Mouse (Mus musculus): ENCODE measurements around the gene Adprm. TPM values are rescaled to one million over a fixed set of nuclear protein-coding genes. Genes with fewer than 3 reads are reported as not detected.
"Not testable (repeated sequence)": the region's sequence is repeated elsewhere in the genome, so short reads cannot be mapped to it uniquely, and the experiment has no call there.

Adprm gene
- polyA plus RNA-seq (2012; ENCODE audit: insufficient read depth, insufficient read length, missing spikeins), result 29.4 and 30.6 TPM in 2 replicates

DNA sequence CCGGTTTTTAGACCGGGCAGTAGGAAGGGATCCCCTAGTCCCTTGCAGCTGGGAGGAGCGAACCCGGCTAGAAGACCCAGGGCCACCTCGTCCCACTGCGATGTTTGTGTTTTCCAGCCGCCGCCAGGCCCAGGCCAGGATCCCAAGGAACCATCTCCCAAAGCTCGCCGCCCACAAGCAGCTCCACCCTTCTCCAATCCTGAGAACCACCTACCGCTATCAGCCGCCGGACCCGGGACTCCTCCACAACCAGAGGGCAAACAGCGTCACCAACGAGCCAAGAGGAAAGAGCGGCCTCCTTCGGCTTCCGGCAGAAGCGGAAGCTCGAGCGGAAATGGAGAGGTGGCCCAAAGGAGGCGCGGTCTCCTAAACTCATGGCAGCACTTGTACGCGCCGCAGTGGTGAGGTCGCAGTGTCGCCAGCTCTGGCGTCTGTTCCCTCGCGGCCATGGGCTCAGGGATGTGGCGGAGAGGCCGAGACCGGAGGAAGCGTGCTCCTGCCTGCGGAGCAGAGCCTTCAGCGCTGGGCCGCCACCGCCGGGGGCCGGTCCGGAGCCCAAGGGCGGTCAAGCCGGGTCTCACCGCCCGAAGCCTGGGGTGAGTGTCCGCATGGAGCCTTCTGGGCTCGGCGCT lies at the start of gene Adprm, which contains the start of gene Sco1:
Gene Adprm (minus strand): TSS at position 274 of the 632 bp plus-strand sequence.
Gene Sco1 (plus strand): TSS at position 350 of the 632 bp plus-strand sequence.
- peaks cover 20% of the 10 kb centered on the region for H3K4me1 ChIP-seq (ENCODE audit: control insufficient read depth, insufficient read depth, low read length)
- TF ChIP-seq POLR2A (IDR thresholded peaks at IDR 0.05; ENCODE audit: borderline replicate concordance, low read depth, low read length) (no peak), CTCF (IDR thresholded peaks at IDR 0.05; ENCODE audit: low read depth, low read length) (no peak)
- H3K27ac ChIP-seq (ENCODE audit: insufficient read depth, low read depth, low read length), result peak within 1 kb of the TSS; percentile 48
- peak within 1 kb of the TSS; percentile 95 for H3K4me3 ChIP-seq (ENCODE audit: insufficient read depth, low read length)

DNA sequence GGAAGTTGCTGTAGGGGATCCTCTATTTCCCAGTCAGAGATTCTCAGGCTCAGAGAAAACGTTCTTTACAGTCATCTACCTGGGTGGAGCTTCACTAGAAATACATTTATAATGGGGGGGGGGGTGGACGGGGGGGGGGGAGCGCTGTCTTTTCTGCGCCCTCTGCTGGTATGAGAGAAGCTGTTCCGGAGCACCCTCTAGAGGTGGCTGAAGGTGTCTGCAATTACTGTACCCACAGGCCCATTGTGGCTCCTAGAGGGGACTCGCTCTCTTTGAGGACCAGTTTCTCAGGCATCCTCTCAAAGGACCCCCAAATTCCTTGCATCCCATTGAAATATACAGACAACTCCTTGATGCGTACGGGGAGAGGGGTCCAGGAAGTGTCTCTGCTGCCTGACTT lies 49.3 kb upstream of the Adprm start:
- no peaks in the 10 kb centered on the region for H3K4me1 ChIP-seq (ENCODE audit: control insufficient read depth, insufficient read depth, low read length)
- H3K27ac ChIP-seq (ENCODE audit: insufficient read depth, low read depth, low read length), result no peak overlapping the region
- TF ChIP-seq CTCF (IDR thresholded peaks at IDR 0.05; ENCODE audit: low read depth, low read length) (peak; percentile 65), POLR2A (IDR thresholded peaks at IDR 0.05; ENCODE audit: borderline replicate concordance, low read depth, low read length) (no peak)
- no peak overlapping the region for H3K4me3 ChIP-seq (ENCODE audit: insufficient read depth, low read length)

DNA sequence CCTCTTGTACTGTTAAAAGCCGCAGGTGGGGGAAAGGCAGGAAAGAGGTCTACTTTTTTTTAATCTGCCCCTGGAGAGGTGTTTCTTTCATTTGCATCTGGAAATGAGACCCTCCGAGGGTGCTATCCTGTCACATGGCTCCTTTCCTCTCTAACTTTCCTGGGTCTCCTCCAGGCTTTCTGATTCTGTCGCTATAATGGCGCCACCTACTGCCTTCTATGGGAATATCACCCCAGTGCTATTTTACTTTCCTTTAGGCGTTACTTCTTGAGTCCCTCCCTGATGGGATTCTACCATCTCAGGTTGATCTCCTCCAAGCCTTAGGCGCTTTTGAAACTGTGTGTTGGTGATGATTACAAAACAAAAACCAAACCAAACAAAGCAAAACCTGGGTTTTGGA lies 47.8 kb upstream of the Adprm start:
- Histone ChIP-seq H3K27ac (ENCODE audit: insufficient read depth, low read depth, low read length) (no peak overlapping the region), H3K4me3 (ENCODE audit: insufficient read depth, low read length) (no peak overlapping the region), H3K4me1 (ENCODE audit: control insufficient read depth, insufficient read depth, low read length) (no peaks in the 10 kb centered on the region)
- TF ChIP-seq CTCF (IDR thresholded peaks at IDR 0.05; ENCODE audit: low read depth, low read length) (0 out of 2 replicates have a peak, but pooled peaks have one; percentile 30), POLR2A (IDR thresholded peaks at IDR 0.05; ENCODE audit: borderline replicate concordance, low read depth, low read length) (no peak)

DNA sequence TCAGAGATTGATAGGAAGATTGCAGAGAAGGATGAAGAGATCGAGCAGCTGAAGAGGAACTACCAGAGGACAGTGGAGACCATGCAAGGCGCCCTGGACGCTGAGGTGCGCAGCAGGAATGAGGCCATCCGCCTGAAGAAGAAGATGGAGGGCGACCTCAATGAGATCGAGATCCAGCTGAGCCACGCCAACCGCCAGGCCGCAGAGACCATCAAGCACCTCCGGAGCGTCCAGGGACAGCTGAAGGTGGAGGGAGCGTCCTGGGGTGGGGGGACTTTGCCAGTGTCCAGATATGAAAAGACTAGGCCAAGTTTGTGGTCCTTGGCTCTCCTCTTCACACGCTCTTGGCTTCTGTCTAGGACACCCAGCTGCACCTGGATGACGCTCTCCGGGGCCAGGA lies 46.8 kb upstream of the Adprm start:
- Histone ChIP-seq H3K27ac (ENCODE audit: insufficient read depth, low read depth, low read length) (no peak overlapping the region), H3K4me3 (ENCODE audit: insufficient read depth, low read length) (no peak overlapping the region), H3K4me1 (ENCODE audit: control insufficient read depth, insufficient read depth, low read length) (no peaks in the 10 kb centered on the region)
- no peak for TF ChIP-seq CTCF (IDR thresholded peaks at IDR 0.05; ENCODE audit: low read depth, low read length)
- TF ChIP-seq POLR2A (IDR thresholded peaks at IDR 0.05; ENCODE audit: borderline replicate concordance, low read depth, low read length), result no peak

DNA sequence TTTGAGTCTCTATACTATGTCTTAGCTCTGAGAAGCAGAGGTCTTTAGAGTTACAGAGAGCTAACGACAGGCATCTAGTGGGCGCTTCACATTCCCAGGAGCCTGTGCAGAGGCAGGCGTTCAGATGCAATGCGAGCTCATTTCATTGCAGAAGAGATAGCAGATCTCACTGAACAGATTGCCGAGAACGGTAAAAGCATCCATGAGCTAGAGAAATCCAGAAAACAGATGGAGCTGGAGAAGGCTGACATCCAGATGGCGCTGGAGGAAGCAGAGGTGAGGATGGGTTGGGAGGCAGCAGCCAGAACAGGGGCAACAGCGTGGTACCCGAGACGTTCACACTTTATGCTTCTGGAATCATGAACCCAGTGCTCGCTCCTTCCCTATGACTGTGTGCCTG lies 46.0 kb upstream of the Adprm start:
- Histone ChIP-seq H3K4me3 (ENCODE audit: insufficient read depth, low read length) (no peak overlapping the region), H3K27ac (ENCODE audit: insufficient read depth, low read depth, low read length) (no peak overlapping the region), H3K4me1 (ENCODE audit: control insufficient read depth, insufficient read depth, low read length) (no peaks in the 10 kb centered on the region)
- TF ChIP-seq POLR2A (IDR thresholded peaks at IDR 0.05; ENCODE audit: borderline replicate concordance, low read depth, low read length) (no peak), CTCF (IDR thresholded peaks at IDR 0.05; ENCODE audit: low read depth, low read length) (no peak)

DNA sequence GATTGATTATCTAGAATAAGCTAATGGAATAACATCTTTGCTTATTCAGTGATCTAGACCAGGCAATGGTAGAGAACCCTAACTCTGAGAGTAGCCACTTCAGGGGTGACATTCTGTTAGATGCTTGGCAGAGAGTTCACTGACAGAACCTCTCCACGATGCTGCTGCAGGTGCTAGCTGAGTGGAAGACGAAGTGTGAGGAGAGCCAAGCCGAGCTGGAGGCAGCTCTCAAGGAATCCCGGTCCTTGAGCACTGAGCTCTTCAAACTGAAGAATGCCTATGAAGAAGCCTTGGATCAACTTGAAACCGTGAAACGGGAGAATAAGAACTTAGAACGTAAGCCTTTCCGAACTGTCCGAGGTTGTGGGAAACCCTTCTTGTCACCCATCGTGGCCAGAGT lies 45.3 kb upstream of the Adprm start:
- no peak overlapping the region for H3K4me3 ChIP-seq (ENCODE audit: insufficient read depth, low read length)
- H3K27ac ChIP-seq (ENCODE audit: insufficient read depth, low read depth, low read length), result no peak overlapping the region
- TF ChIP-seq POLR2A (IDR thresholded peaks at IDR 0.05; ENCODE audit: borderline replicate concordance, low read depth, low read length) (no peak), CTCF (IDR thresholded peaks at IDR 0.05; ENCODE audit: low read depth, low read length) (no peak)
- H3K4me1 ChIP-seq (ENCODE audit: control insufficient read depth, insufficient read depth, low read length), result no peaks in the 10 kb centered on the region

DNA sequence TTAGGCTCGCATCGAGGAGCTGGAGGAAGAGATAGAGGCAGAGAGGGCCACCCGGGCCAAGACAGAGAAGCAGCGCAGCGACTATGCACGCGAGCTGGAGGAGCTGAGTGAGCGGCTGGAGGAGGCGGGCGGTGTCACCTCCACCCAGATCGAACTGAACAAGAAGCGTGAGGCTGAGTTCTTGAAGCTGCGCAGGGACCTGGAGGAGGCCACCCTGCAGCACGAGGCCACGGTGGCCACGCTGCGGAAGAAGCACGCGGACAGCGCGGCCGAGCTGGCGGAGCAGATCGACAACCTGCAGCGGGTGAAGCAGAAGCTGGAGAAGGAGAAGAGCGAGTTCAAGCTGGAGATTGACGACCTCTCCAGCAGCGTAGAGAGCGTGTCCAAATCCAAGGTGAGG lies 42.1 kb upstream of the Adprm start:
- Histone ChIP-seq H3K27ac (ENCODE audit: insufficient read depth, low read depth, low read length) (no peak overlapping the region), H3K4me1 (ENCODE audit: control insufficient read depth, insufficient read depth, low read length) (no peaks in the 10 kb centered on the region), H3K4me3 (ENCODE audit: insufficient read depth, low read length) (no peak overlapping the region)
- TF ChIP-seq POLR2A (IDR thresholded peaks at IDR 0.05; ENCODE audit: borderline replicate concordance, low read depth, low read length) (no peak), CTCF (IDR thresholded peaks at IDR 0.05; ENCODE audit: low read depth, low read length) (no peak)

DNA sequence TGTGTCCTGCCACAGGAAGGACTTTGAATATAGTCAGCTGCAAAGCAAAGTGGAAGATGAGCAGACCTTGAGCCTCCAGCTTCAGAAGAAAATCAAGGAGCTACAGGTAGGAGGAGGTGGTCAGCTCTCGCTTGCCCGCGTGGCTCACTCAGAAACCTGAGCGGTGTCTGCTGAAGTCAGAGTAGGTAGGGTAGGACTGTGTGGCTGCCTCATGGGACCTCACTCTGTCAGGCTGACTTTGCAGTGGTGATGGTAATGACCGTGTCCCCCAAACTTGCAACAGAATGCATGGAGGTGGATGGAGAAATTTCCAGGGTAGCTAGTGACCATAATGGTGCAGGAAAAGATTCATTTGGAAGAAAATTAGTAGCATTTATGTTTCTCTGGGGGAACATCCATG lies 41.3 kb upstream of the Adprm start:
- H3K4me1 ChIP-seq (ENCODE audit: control insufficient read depth, insufficient read depth, low read length), result no peaks in the 10 kb centered on the region
- TF ChIP-seq CTCF (IDR thresholded peaks at IDR 0.05; ENCODE audit: low read depth, low read length) (no peak), POLR2A (IDR thresholded peaks at IDR 0.05; ENCODE audit: borderline replicate concordance, low read depth, low read length) (no peak)
- H3K4me3 ChIP-seq (ENCODE audit: insufficient read depth, low read length), result no peak overlapping the region
- no peak overlapping the region for H3K27ac ChIP-seq (ENCODE audit: insufficient read depth, low read depth, low read length)

DNA sequence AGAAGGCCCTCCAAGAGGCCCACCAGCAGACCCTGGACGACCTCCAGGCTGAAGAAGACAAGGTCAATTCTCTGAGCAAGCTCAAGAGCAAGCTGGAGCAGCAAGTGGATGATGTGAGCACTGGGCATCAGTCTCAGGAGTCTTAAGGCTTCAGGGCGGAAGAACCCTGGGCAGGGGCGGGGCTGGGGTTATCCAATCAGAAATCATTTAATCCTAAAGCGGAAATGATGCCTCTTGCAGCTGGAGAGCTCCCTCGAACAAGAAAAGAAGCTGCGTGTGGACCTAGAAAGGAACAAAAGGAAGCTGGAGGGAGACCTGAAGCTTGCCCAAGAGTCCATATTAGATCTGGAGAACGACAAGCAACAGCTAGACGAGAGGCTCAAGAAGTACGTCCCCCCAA lies 40.8 kb upstream of the Adprm start:
- H3K4me3 ChIP-seq (ENCODE audit: insufficient read depth, low read length), result no peak overlapping the region
- H3K4me1 ChIP-seq (ENCODE audit: control insufficient read depth, insufficient read depth, low read length), result no peaks in the 10 kb centered on the region
- no peak for TF ChIP-seq CTCF (IDR thresholded peaks at IDR 0.05; ENCODE audit: low read depth, low read length)
- no peak for TF ChIP-seq POLR2A (IDR thresholded peaks at IDR 0.05; ENCODE audit: borderline replicate concordance, low read depth, low read length)
- no peak overlapping the region for H3K27ac ChIP-seq (ENCODE audit: insufficient read depth, low read depth, low read length)

DNA sequence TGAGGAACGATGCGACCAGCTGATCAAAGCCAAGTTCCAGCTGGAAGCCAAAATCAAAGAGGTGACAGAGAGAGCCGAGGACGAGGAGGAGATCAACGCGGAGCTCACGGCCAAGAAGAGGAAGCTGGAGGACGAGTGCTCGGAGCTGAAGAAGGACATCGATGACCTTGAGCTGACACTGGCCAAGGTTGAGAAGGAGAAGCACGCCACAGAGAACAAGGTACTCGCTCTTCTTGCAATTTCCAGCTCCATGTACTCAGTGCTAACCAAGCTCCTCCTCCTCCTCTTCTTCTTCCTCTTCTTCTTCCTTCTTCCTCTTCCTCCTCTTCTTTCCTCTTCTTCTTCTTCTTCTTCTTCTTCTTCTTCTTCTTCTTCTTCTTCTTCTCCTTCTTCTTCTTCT lies 40.0 kb upstream of the Adprm start:
- H3K4me1 ChIP-seq (ENCODE audit: control insufficient read depth, insufficient read depth, low read length); H3K4me3 ChIP-seq (ENCODE audit: insufficient read depth, low read length); H3K27ac ChIP-seq (ENCODE audit: insufficient read depth, low read depth, low read length): not testable (repeated sequence)

DNA sequence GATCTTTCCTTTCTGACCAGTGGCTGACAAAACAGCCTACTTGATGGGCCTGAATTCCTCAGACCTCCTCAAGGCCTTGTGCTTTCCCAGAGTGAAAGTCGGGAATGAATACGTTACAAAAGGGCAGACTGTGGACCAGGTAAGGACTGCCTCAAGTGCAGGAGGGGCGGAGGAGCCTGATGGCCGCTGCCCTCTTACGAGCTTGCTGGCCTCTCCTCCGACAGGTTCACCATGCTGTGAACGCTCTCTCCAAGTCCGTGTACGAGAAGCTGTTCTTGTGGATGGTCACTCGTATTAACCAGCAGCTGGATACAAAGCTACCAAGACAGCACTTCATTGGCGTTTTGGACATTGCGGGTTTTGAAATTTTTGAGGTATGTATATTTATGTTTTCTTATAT lies 34.8 kb upstream of the Adprm start:
- Histone ChIP-seq H3K4me1 (ENCODE audit: control insufficient read depth, insufficient read depth, low read length) (no peaks in the 10 kb centered on the region), H3K4me3 (ENCODE audit: insufficient read depth, low read length) (no peak overlapping the region), H3K27ac (ENCODE audit: insufficient read depth, low read depth, low read length) (no peak overlapping the region)
- no peak for TF ChIP-seq CTCF (IDR thresholded peaks at IDR 0.05; ENCODE audit: low read depth, low read length)
- TF ChIP-seq POLR2A (IDR thresholded peaks at IDR 0.05; ENCODE audit: borderline replicate concordance, low read depth, low read length), result no peak
